Mouse (Mus musculus): ENCODE measurements at regions not wholly inside any gene's neighbourhood (a gene's known extent, or its start where the extent isn't known, plus 50 kb on each side); places are given as distances from the start of the nearest gene placed in this dataset.

GRCm38 (mm10) chr9:41395471-41395870 is 234.0 kb upstream of the Ubash3b start:
- DNase-seq (ENCODE audit: low read depth, low spot score), result no peak

DNA sequence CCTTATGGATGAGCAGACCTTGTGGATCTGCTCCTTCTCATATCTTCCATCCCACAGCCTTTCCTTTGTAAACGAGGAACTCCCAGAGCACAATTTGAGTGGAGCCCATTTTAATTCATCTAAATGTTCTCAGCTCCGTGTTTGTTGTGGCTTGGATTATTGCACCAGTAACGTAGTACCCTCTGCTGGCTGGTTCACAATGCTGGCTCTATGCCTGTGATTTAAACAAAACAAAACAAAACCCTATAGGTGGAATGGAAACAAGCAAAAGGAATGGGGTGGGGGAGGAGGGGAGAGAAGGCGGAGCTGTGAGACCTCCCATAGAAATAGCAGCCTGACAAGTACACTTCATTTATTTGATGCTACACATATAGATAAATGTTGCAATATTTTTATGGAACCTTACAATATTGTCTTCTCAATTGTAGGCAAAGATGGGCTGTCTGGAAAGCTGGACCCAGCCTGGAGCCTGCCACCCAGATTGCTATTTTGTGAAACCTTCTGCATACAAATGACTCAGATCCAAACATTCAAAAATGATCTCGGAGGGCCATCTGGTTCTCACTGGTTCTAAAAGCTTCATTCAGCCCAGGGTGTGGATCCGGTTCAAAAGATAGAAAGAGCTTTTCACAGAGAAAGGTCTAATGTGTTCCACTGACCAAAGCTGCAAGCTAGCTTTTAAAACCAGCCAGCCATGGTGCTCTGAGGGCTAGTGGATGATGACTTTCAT is 230.3 kb upstream of the Ubash3b start:
- DNase-seq (ENCODE audit: low read depth, low spot score), result no peak

DNA sequence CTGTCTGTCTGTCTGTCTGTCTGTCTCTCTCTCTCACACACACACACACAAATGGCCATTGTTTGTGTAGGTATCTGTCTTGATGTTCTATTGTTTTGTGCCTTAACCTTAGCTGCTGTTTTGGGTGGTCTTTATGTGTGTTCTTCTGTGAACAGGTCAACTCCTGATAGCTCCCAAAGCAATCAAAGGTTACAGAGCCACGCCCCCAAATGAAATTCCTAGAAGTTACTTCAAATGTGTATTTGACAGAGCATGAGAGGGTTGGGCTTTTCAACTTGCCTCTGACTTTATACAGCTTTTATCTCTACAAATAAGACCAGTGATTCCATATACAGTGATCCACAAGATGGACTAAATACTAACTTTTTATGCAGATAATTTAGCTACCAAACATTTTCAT is 217.8 kb upstream of the Ubash3b start:
- DNase-seq (ENCODE audit: low read depth, low spot score), result no peak

DNA sequence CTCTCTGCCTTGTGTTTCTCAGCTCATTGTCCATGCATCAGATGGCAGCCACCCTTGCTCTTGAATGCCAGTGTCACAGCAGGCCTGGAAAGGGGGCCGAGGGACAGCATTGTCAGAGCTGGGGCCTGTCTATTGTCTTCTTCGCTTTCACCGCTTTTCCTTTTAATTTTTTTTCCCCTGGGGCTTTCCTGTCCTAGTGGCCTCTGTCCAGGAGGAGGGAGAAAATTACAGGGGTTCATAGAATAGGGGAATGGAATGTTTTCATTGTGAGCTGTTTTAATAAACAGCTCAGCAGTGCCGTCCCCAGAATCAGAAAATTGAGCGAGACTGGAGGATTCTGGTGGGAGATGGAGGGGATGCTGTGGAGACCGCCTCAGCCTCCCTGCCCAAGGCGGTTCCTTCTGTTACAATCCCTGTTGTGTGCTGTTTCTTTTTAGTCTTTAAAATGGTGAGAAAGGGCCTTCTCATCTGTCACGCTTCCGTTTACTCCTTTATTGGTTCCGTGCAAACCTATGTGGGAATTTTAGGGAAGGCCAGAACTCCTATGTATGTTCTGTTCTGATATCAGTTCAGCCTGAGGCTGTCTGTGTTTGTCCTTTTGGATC is 217.2 kb upstream of the Ubash3b start:
- no peak for DNase-seq (ENCODE audit: low read depth, low spot score)

DNA sequence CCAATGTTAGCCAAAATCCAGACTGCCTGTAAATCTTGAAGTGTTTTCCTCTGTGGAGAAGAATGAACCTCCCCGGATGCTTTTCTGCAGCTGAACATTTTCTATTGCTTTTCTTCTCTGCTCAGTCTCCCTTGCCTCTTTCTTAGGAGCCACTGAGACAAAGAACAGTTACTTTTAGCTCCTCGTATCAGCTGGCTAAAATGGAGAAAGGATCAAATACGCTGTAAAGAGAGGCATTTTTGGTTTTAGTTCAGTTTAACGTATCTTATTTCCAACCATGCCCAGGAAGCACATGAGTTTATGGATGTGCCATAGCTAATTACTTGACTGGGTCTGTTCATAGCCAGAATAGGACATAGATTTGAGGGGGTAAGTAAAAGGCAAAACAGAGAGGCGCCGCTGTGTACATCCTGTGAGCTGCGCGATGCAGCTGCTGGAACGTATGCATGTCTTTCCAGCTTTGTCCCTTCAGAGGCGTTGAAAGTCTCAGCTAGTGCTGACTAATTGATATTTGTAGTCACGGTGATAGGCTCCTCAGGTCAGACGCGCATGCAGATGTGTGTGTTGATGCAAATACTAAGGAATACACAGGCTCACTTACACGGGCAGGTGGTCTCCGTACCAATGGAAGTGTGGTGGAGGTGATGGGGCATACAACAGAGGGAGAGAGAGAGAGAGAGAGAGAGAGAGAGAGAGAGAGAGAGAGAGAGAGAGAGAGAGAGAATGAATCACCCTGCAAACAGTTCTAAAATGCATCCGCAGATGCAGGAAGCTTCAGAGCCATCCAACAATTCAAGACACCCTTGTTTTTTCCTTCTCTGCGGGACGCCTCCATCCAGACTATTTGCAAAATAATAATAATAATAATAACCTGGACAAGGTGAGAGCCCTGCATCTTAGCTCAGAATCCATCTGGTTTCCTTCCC is 216.5 kb upstream of the Ubash3b start:
- no peak for DNase-seq (ENCODE audit: low read depth, low spot score)

- no peak for DNase-seq (ENCODE audit: low read depth, low spot score)
These were observed 215.6 kb upstream of the Ubash3b start for GRCm38 (mm10) chr9:41376948-41377700.

DNA sequence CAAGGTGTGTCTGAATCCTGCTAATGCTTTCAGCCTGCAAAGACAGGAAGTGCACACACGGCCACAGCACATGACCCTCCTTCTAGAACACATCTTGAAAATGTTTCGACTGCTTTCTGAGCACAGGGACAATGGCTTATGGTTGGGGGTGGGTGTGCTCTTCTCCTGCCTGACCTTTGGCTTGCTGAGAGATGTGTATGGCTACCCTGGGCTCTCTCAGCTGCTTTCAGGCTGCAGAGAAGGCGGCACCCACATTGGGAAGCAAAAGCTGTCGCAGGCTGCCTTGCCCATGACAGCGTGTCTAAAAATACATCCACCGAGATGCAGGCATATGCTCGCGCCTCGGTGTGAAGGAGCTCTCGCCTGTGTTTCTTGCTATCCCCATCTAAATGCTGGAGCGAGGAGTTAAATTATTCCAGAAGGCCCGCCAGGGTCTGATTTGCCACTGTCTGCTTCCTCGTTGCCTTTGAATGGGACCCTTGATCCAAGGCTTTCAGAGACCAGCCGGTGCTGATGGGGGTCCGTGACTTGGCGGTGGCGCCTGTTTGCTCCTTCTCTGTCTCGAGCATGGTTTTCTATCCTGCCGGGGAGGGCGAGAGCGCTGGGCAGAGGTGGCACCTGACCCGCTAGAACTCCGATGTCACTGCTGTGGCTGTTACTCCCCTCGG is 214.6 kb upstream of the Ubash3b start:
- no peak for DNase-seq (ENCODE audit: low read depth, low spot score)

GRCm38 (mm10) chr9:41374591-41375481 is 213.3 kb upstream of the Ubash3b start:
- no peak for DNase-seq (ENCODE audit: low read depth, low spot score)

- no peak for DNase-seq (ENCODE audit: low read depth, low spot score)
These were observed 204.9 kb upstream of the Ubash3b start for GRCm38 (mm10) chr9:41366405-41366804.

DNA sequence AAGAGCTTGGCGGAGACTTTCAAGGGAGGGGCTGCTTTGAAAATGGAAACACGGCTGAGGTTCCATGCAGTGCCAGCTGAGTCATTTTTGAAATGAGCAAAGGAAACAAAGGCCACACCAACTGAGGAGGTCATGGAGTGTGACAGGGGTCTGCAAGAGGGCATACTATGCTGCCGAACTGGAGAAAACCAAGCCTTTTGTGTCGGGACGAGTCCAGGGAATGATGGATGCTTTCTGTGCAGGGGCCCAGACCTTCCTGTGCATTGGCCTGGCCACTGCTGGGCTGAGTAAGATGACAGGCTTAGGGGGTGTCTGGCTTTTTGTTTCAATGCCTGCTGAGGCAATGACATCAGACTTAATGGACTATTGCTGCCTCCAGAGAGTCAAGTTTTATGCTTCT is 203.8 kb upstream of the Ubash3b start:
- no peak for DNase-seq (ENCODE audit: low read depth, low spot score)

- no peak for DNase-seq (ENCODE audit: low read depth, low spot score)
These were observed 203.1 kb upstream of the Ubash3b start for GRCm38 (mm10) chr9:41364442-41365250.

DNA sequence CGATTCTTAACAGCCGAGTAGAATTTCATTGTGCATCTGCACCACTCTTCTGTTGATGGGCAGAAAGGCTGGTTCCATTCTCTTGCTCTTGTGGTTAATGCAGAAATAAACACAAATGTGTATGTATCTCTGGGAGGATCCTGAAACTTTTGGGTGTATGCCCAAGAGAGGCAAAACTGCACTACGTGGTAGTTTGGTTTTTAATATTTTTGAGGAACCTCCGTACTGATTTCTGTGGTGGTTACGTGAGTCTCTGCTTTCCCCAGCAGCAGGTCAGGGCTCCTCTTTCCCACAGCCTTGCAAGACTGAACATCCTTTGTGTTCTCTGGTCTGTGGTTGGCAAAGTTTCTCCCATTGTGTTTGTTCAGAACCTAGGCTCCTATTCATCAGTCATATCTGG is 198.9 kb upstream of the Ubash3b start:
- no peak for DNase-seq (ENCODE audit: low read depth, low spot score)

GRCm38 (mm10) chr9:41359286-41359685 is 197.8 kb upstream of the Ubash3b start:
- DNase-seq (ENCODE audit: low read depth, low spot score), result no peak

GRCm38 (mm10) chr9:41345338-41345737 is 183.8 kb upstream of the Ubash3b start:
- DNase-seq (ENCODE audit: low read depth, low spot score), result no peak

DNA sequence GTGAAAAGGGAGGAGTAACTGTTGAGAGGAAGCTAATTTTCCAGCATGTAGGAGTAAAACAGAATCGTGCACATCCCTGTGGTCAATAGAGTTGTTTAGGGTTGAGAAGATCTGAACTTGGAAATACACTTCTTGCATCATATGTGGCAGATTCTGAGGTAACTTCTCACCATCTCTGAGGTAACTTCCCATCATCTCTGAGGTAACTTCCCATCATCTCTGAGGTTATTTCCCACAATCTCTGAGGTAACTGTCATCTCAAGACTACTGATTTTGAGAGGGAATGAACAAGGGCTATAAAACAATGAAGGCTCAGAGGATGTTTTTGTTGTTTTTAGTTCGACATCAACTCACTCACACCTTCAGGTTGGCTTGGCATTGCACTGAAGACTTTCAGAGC is 175.9 kb upstream of the Ubash3b start:
- no peak for DNase-seq (ENCODE audit: low read depth, low spot score)

DNA sequence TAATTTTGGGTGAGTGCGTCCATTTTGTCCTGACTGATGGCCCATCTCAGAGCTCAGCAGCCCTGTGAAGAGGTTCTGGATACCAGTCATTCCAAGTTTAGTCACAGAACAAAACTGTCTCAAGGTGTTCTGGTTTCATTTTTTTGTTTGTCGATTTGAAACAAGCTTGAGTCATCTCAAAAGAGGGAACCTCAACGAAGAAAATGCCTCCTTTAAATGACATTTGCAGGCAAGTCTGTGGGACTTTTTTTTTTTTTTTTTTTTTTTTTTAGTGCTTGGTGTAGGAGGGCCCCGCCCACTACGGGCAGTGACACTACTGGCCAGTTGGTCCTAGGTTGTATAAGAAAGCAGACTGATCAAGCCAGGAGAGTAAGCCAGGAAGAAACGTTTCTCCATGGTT is 175.3 kb upstream of the Ubash3b start:
- no peak for DNase-seq (ENCODE audit: low read depth, low spot score)

- DNase-seq (ENCODE audit: low read depth, low spot score), result no peak
These were observed 173.2 kb upstream of the Ubash3b start for GRCm38 (mm10) chr9:41334462-41335241.

DNA sequence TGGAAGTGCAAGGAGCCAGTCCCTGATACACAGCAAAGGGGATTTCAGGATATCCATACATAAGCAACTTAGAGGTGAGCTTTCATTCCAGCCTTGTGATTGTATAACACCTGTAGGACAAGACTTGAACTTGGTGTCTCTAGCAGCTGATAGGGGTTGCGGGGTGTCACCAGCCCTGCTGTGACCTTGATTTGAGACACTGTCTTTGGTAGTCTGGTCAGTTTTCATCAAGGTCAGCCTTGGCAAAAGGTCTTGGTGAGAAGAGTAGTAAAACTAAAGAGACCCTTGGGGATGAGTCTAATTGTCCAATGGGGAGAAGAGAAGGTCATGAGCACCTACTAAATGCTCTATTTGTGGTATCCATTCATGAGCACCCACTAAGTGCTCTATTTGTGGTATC is 172.0 kb upstream of the Ubash3b start:
- no peak for DNase-seq (ENCODE audit: low read depth, low spot score)

- no peak for DNase-seq (ENCODE audit: low read depth, low spot score)
These were observed 167.5 kb upstream of the Ubash3b start for GRCm38 (mm10) chr9:41328959-41329358.
